Mouse (Mus musculus) right cerebral cortex, postnatal 36 days (tissue): ENCODE measurements around the gene Nip7.
"Not testable (repeated sequence)": the region's sequence is repeated elsewhere in the genome, so short reads cannot be mapped to it uniquely, and the experiment has no call there.

ENCODE experiments used
- DNase-seq, 2 experiments: peaks; one replicate each; pipeline ENCODE4 v3.0.0; 2022; ENCODE audit warnings: low spot score in 2 of 2, mixed read lengths in 1 of 2

Gene Nip7

GRCm38 (mm10) chr8:107056076-107056972 lies at the start of gene Nip7, which contains the start of gene Cog8:
TSS of gene Nip7 (plus strand) at chr8:107056877.
TSS of gene Cog8 (minus strand) at chr8:107056689.
- DNase-seq = peak; percentile 96 to 98

- peak; percentile 40 to 41 for DNase-seq
These were observed 48.9 kb upstream of the Nip7 start for GRCm38 (mm10) chr8:107007795-107008194.

GRCm38 (mm10) chr8:107012666-107013065 lies 44.0 kb upstream of the Nip7 start:
- no peak for DNase-seq

GRCm38 (mm10) chr8:107014915-107015314 lies 41.8 kb upstream of the Nip7 start:
- no peak for DNase-seq

DNA sequence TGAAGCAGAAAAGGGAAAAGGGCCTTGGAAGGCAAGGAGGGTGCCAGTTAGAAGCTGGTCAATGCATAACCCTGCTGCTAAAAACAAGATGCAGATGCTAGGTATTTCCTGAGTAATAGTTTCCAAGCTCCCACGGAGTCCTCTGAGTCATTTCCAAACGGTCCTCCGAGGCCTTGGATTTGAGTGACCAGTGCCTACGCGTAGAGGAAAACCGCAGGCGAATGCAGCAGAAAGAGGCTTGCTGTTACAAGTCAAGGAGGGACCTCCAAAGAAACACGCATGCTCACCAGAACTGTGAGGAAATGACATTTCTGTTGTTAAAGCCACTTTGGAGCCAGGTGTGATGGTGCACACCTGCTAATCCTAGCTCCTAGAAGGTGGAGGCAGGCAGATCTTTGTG lies 33.2 kb upstream of the Nip7 start:
- no peak for DNase-seq

- DNase-seq = no peak
These were observed 27.4 kb upstream of the Nip7 start for GRCm38 (mm10) chr8:107029310-107029709.

DNA sequence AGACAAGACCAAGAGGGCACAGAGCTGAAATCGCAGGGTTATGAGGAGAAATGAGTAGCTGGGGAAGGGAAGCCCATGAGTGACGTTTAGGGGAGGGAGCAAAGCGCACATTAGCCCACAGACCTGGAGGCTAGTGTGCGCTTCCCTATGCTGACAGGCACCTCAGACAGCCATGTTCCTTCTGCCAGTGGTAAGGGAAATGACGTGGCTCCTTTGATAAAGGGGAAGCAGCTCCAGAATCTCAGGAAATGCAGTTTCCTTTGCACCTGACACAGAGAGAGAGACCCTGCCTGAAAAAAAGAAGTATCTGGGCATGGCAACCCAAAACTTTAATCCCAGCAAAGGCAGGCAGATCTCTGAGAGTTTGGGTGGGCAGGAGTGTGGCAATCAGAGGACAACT lies 26.6 kb upstream of the Nip7 start:
- no peak for DNase-seq

DNA sequence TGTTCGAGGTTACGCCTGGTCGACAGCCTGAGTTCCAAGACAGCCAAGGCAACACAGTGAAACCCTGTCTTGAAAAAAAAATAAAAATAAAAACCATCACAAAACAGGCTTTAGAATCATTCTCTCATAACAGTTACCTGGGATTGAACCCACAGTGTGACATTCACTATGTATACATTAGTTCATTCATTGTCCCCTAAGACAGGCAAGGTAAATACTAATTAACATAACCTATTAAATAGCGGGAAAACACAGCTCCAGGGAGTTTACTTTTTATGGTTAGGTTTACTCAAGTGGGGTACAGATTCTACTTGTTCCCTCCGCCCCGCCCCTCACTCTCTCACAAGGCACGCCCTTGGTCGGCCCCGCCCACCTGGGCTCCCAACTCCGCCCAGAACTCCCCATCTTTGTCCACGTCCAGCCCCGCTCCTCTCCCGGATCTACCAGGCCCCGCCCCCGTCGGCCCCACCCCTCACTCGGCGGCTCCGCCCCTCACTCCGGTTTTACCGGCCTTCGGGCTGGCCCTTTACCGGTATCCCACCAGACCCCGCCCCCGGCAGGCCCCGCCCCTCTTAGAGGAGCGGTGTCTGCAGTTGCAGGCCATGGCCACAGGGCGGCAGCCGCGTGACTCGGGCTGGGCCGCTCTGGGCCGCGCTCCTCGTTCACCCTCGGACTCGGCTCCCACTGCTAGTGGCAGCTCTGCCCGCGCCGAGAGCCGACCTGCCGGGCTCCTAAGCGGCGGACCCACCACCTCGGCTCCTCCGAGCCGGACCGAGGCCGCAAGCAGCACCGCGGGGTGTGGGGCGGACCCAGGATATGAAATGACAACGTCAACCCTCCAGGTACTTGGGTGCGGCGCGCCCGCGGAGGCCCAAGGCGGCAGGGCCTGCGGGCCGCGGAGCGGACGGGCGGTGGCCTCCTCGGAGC lies 25.8 kb upstream of the Nip7 start, which contains the start of gene Vps4a:
TSS of gene Vps4a (plus strand) at position 573 of the 927 bp plus-strand sequence.
- peak; percentile 91 to 92 for DNase-seq

DNA sequence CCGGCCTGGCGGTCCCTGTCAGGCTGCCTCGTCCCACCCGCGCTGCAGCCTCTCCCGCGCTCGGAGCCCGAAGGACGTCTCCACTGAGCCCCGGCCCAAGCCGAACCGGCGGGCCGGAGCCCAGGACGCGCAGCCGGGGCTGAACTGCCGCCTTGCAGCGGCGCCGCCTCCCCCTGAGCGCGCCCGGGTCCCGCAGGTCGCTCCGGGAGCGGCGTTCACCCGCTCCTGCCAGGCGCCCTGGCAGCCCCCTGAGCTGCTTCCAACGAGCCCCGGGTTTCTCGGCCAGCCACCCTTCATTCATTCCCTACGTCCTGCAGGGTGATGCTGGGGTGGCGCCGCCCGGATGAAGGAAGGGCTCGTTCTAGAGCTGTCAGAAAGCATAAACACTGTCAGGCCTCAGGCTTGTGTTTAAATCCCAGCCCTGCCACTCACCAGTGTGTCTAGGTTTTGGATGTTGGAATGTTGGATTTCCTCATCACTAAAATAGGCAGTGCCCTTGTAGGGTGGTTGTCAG lies 25.0 kb upstream of the Nip7 start:
- peak; percentile 10 to 14 for DNase-seq

GRCm38 (mm10) chr8:107033609-107034008 lies 23.1 kb upstream of the Nip7 start:
- DNase-seq = not testable (repeated sequence)

DNA sequence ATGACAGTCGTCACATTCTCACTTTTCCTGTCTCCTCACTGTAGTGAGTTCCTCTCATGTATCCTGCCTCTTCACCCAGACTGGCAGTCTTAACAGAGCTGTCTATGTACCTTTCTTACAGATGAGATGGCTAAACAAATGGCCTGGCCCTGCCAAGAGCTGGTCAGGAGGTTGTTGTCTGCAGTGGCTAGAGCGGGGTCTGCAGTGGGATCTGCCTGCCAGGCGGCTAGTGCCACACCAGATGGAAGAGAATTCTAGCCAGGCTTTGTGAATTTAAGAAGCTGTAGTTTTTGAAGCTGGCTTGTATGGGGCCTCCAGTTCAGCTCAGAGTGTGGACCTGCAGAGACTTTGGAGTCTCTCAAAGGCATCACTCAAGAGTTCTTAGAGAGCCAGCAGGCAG lies 21.0 kb upstream of the Nip7 start:
- DNase-seq = no peak

GRCm38 (mm10) chr8:107036626-107037025 lies 20.1 kb upstream of the Nip7 start:
- no peak for DNase-seq

- no peak for DNase-seq
These were observed 16.0 kb upstream of the Nip7 start for GRCm38 (mm10) chr8:107040632-107041031.

- no peak for DNase-seq
These were observed 11.2 kb upstream of the Nip7 start for GRCm38 (mm10) chr8:107045478-107045877.

DNA sequence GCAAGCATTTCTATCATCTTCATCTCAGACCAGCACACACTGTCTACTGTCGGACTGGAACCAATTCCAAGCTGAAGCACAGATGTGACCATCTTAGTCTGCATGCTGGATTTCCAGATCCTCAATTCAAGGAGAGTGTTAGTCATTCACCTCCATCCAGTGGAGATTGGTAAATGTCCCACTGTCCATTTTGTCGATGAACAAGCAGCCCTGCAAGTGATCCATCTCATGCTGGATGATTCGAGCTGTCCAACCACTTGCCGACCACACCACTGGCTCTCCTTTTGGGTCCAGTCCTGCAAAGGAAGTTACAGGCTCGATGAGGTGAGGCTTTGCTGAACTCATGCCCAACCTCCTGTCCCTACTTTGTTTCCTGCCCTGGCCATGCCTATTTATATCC lies 9.7 kb upstream of the Nip7 start:
- no peak for DNase-seq

DNA sequence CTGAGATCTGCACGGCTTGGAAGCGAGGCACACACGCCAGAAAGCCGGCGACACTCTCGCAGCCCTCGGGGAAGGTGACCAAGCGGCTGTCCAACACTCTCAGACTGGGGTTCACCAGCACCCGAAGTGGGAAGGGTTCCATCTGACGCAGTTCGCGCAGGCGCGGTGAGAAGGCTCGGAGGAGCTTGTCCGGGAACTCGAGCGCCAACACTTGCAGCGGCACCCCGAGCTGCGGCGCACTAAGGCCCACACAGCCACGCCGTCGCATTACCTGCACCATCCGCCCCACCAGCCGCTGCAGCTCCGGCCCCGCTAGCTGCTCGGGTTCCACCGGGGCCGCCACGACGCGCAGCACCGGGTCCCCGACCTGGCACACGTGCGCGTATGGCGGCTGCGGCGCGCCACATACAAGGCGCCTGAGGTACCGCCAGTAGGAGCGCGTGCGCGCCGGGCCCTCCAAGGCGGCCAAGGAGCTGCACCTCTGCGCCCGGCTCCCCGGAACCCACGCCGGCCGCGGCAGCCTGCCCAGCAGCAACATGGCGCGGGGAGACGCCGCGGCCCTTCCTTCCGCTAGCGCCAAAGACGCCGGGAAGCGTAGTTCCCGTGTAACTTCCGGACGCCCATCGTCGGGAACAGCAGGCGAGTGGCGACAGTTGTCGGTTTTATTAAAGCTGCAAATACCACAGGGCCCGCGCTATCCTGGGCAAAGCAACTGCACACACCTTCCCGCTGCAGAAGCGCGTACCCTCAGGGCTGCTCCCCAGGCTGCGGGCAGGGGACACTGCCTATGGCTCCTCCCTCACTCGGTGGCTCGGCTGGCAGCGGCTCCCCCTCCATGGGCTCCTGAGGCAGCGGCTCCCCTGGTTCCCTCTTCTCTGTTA lies 8.4 kb upstream of the Nip7 start, which contains the start of gene Pdf:
TSS of gene Pdf (minus strand) at position 554 of the 881 bp plus-strand sequence.
- peak; percentile 79 to 83 for DNase-seq

DNA sequence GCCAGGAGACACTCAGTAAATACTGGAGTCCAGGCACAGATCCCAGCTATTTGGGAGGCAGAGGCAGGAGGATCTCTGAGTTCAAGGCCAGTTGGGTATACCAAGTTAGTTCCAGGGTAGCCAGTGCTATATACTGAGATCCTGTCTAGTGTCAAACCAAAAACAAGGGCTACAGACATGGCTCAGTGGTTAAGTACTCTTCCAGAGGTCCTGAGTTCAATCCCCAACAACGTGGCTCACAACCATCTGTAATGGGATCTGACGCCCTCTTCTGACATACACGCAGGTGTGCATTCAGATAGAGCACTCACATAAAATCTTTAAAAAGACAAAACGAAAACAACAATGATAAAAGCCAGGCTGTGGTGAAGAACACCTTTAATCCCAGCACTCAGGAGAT lies 7.2 kb upstream of the Nip7 start:
- DNase-seq = no peak

GRCm38 (mm10) chr8:107052046-107052445 lies 4.6 kb upstream of the Nip7 start:
- no peak for DNase-seq

DNA sequence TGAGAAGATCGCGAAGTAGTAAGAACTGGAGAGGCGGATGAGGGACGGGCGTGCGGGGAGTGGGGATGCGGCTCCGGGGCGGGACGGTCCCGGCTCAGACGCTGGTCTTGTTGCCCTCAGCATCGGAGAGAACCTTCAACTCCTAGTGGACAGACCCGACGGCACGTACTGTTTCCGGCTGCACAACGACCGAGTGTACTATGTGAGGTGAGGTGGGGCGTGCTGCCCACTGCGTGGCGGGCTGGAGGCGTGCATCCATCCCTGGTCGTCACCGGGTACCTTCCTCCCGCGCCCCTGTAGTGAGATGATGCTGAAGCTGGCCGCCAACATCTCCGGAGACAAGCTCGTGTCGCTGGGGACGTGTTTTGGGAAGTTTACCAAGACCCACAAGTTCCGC lies 294 bp downstream of the Nip7 start:
- no peak for DNase-seq

DNA sequence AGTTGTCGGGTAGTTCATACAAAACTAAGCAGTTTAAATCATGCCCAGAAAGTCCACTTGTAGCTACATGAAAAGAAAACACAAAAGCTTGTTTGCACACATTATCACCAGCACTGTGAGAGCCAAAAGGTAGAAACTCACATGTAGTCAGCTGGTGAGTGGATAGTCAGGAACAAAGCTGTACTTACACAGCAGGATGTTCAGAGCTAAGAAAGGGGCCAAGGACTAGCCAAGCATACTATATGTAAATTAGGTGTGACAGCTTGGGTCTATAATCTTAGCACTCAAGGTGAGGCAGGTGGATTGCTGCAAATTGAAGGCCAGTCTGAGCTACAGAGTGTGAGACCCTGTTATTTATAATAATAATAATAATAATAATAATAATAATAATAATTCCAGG lies 5.9 kb downstream of the Nip7 start:
- no peak for DNase-seq
